18 mouse cellular contexts compared by ENCODE assay signal in genomic region chr6:47042602-47043001, GRCm38 (mm10).
DNase-seq lines count a peak whose midpoint lies in the region; ATAC-seq lines count a peak whose summit lies in the region.
"Had no signal": no experiment of that assay in that cellular context is flagged by ENCODE, and none has a peak within 500 bp of the region (broad histone marks: within the 10 kb centered on the region; RNA-seq: fewer than 3 reads in every experiment).

No protein-coding gene starts in this region.

- no peaks in the 10 kb centered on the region for H3K36me3 ChIP-seq in forebrain, embryonic 13.5 days (ENCODE audit: poor library complexity, severe bottlenecking)
- H3K36me3 ChIP-seq in forebrain, embryonic 11.5 days (ENCODE audit: control insufficient read depth, insufficient read depth, low read length): no peaks in the 10 kb centered on the region
- H3K36me3 ChIP-seq in midbrain, embryonic 15.5 days (replicated peaks): no peaks in the 10 kb centered on the region
- no peaks in the 10 kb centered on the region for H3K36me3 ChIP-seq in midbrain, embryonic 11.5 days (ENCODE audit: control insufficient read depth, insufficient read depth, low read length)
- H3K36me3 ChIP-seq in forebrain, embryonic 15.5 days: no peaks in the 10 kb centered on the region
- no peaks in the 10 kb centered on the region for H3K36me3 ChIP-seq in liver, embryonic 11.5 days (ENCODE audit: control insufficient read depth, insufficient read depth, low read length)
- H3K36me3 ChIP-seq: heart, embryonic 12.5 days; limb, embryonic 12.5 days; midbrain, embryonic 12.5 days; neural tube, embryonic 13.5 days had no signal

- H3K4me1 ChIP-seq in forebrain, embryonic 13.5 days: peaks cover 12% of the 10 kb centered on the region
- H3K4me1 ChIP-seq in forebrain, embryonic 11.5 days (replicated peaks; ENCODE audit: control insufficient read depth, insufficient read depth, low read length): no peaks in the 10 kb centered on the region
- H3K4me1 ChIP-seq in midbrain, embryonic 15.5 days: 0 out of 2 replicates have a peak, but pooled peaks cover 2% of the 10 kb centered on the region
- H3K4me1 ChIP-seq in midbrain, embryonic 11.5 days (ENCODE audit: control insufficient read depth, insufficient read depth, low read length): no peaks in the 10 kb centered on the region
- H3K4me1 ChIP-seq in forebrain, embryonic 15.5 days: peaks cover 26% of the 10 kb centered on the region
- no peaks in the 10 kb centered on the region for H3K4me1 ChIP-seq in liver, embryonic 11.5 days (replicated peaks; ENCODE audit: control insufficient read depth, insufficient read depth, low read length)
- H3K4me1 ChIP-seq: heart, embryonic 12.5 days; limb, embryonic 12.5 days; midbrain, embryonic 12.5 days had no signal

- 51% methylated on average over 1 of the region's 1 CpGs for WGBS in forebrain, embryonic 13.5 days
- 80% methylated on average over 1 of the region's 1 CpGs for WGBS in forebrain, embryonic 11.5 days
- WGBS in midbrain, embryonic 15.5 days: 65% methylated on average over 1 of the region's 1 CpGs
- WGBS in midbrain, embryonic 11.5 days: 92% methylated on average over 1 of the region's 1 CpGs
- 18% methylated on average over 1 of the region's 1 CpGs for WGBS in forebrain, embryonic 15.5 days
- WGBS in liver, embryonic 11.5 days: 74% methylated on average over 1 of the region's 1 CpGs

- H3K4me2 ChIP-seq in forebrain, embryonic 13.5 days: no peak overlapping the region
- H3K4me2 ChIP-seq in forebrain, embryonic 11.5 days (ENCODE audit: low read depth, low read length, severe bottlenecking): no peak overlapping the region
- no peak overlapping the region for H3K4me2 ChIP-seq in midbrain, embryonic 15.5 days
- no peak overlapping the region for H3K4me2 ChIP-seq in midbrain, embryonic 11.5 days
- H3K4me2 ChIP-seq in forebrain, embryonic 15.5 days (replicated peaks): no peak overlapping the region
- H3K4me2 ChIP-seq in liver, embryonic 11.5 days: no peak overlapping the region
- H3K4me2 ChIP-seq: heart, embryonic 12.5 days; limb, embryonic 12.5 days; midbrain, embryonic 12.5 days; neural tube, embryonic 13.5 days had no signal

- no peaks in the 10 kb centered on the region for H3K9me3 ChIP-seq in forebrain, embryonic 13.5 days (replicated peaks)
- H3K9me3 ChIP-seq in forebrain, embryonic 11.5 days (ENCODE audit: control insufficient read depth, low read length): no peaks in the 10 kb centered on the region
- H3K9me3 ChIP-seq in midbrain, embryonic 15.5 days: no peaks in the 10 kb centered on the region
- no peaks in the 10 kb centered on the region for H3K9me3 ChIP-seq in midbrain, embryonic 11.5 days (ENCODE audit: control insufficient read depth, low read length)
- no peaks in the 10 kb centered on the region for H3K9me3 ChIP-seq in forebrain, embryonic 15.5 days
- H3K9me3 ChIP-seq in liver, embryonic 11.5 days (ENCODE audit: control insufficient read depth, low read length): no peaks in the 10 kb centered on the region
- H3K9me3 ChIP-seq: heart, embryonic 12.5 days; limb, embryonic 12.5 days; midbrain, embryonic 12.5 days; neural tube, embryonic 13.5 days had no signal

- no peak overlapping the region for H3K27ac ChIP-seq in forebrain, embryonic 13.5 days
- no peak overlapping the region for H3K27ac ChIP-seq in forebrain, embryonic 11.5 days (ENCODE audit: low read depth, low read length)
- H3K27ac ChIP-seq in midbrain, embryonic 15.5 days: no peak overlapping the region
- H3K27ac ChIP-seq in midbrain, embryonic 11.5 days (ENCODE audit: low read depth, low read length): no peak overlapping the region
- no peak overlapping the region for H3K27ac ChIP-seq in forebrain, embryonic 15.5 days (replicated peaks)
- H3K27ac ChIP-seq in liver, embryonic 11.5 days (ENCODE audit: low read depth, low read length): no peak overlapping the region
- H3K27ac ChIP-seq: gastrocnemius, adult 2 months; kidney, postnatal 0 days; limb, embryonic 12.5 days; midbrain, embryonic 12.5 days; neural tube, embryonic 13.5 days had no signal

- intact Hi-C loops in left cerebral cortex, postnatal 14 days (cut with DNase I): no loop called here

- no peaks in the 10 kb centered on the region for H3K27me3 ChIP-seq in forebrain, embryonic 13.5 days
- H3K27me3 ChIP-seq in forebrain, embryonic 11.5 days (ENCODE audit: control insufficient read depth, insufficient read depth, low read length): no peaks in the 10 kb centered on the region
- 0 out of 2 replicates have a peak, but pooled peaks cover 4% of the 10 kb centered on the region for H3K27me3 ChIP-seq in midbrain, embryonic 15.5 days (replicated peaks)
- no peaks in the 10 kb centered on the region; the same call in 1 of the 2 replicates for H3K27me3 ChIP-seq in midbrain, embryonic 11.5 days (ENCODE audit: control insufficient read depth, insufficient read depth, low read length)
- H3K27me3 ChIP-seq in forebrain, embryonic 15.5 days: no peaks in the 10 kb centered on the region
- peaks cover 2% of the 10 kb centered on the region; the same call in 1 of the 2 replicates for H3K27me3 ChIP-seq in liver, embryonic 11.5 days (replicated peaks; ENCODE audit: control insufficient read depth, insufficient read depth, low read length)
- H3K27me3 ChIP-seq: neural tube, embryonic 13.5 days had no signal

- DNase-seq in forebrain, embryonic 11.5 days (ENCODE audit: low spot score): no peak
- no peak for DNase-seq in midbrain, embryonic 11.5 days (ENCODE audit: low spot score, missing footprints)
- DNase-seq in left cerebral cortex, postnatal 14 days (ENCODE audit: low spot score in 2 of 2): peak; percentile 14 to 34
- DNase-seq in liver, embryonic 11.5 days (ENCODE audit: low spot score): no peak
- no peak for DNase-seq in spleen, adult 12 weeks (ENCODE audit: low spot score)
- DNase-seq: adrenal gland, postnatal 14 days; gastrocnemius, adult 2 months; lung, postnatal 36 days; thymus, adult 18-20 months had no signal

- H3K9ac ChIP-seq in forebrain, embryonic 13.5 days: no peak overlapping the region
- H3K9ac ChIP-seq in forebrain, embryonic 11.5 days (ENCODE audit: low read length): no peak overlapping the region
- no peak overlapping the region for H3K9ac ChIP-seq in midbrain, embryonic 15.5 days
- no peak overlapping the region for H3K9ac ChIP-seq in midbrain, embryonic 11.5 days (ENCODE audit: low read length)
- H3K9ac ChIP-seq in forebrain, embryonic 15.5 days (replicated peaks): no peak overlapping the region
- no peak overlapping the region for H3K9ac ChIP-seq in liver, embryonic 11.5 days (ENCODE audit: low read depth, low read length)
- H3K9ac ChIP-seq: heart, embryonic 12.5 days; limb, embryonic 12.5 days; midbrain, embryonic 12.5 days; neural tube, embryonic 13.5 days had no signal

- peak; percentile 70 for ATAC-seq in forebrain, embryonic 13.5 days
- ATAC-seq in forebrain, embryonic 11.5 days (replicated peaks; ENCODE audit: low FRiP score): no peak
- 0 out of 2 replicates have a peak, but pooled peaks have one; percentile 55 for ATAC-seq in midbrain, embryonic 15.5 days (replicated peaks)
- no peak for ATAC-seq in midbrain, embryonic 11.5 days (ENCODE audit: low FRiP score)
- ATAC-seq in forebrain, embryonic 15.5 days (replicated peaks): peak; percentile 72
- no peak for ATAC-seq in liver, embryonic 11.5 days (replicated peaks; ENCODE audit: low FRiP score)
- ATAC-seq: intestine, embryonic 16.5 days had no signal

- H3K4me3 ChIP-seq in forebrain, embryonic 13.5 days: no peak overlapping the region
- no peak overlapping the region for H3K4me3 ChIP-seq in forebrain, embryonic 11.5 days (ENCODE audit: low read depth, low read length)
- H3K4me3 ChIP-seq in midbrain, embryonic 15.5 days: no peak overlapping the region
- no peak overlapping the region for H3K4me3 ChIP-seq in midbrain, embryonic 11.5 days (ENCODE audit: low read depth, low read length)
- H3K4me3 ChIP-seq in forebrain, embryonic 15.5 days: no peak overlapping the region
- H3K4me3 ChIP-seq in liver, embryonic 11.5 days (ENCODE audit: low read depth, low read length): no peak overlapping the region
- H3K4me3 ChIP-seq: gastrocnemius, adult 2 months; heart, embryonic 12.5 days; limb, embryonic 12.5 days; midbrain, embryonic 12.5 days; neural tube, embryonic 13.5 days had no signal

Comparison
In these comparisons a context has a peak if more than half of its experiments do, and no peak if none do; other contexts are left out.
1. ATAC-seq: peak in forebrain, embryonic 13.5 days (single experiment), midbrain, embryonic 15.5 days (single experiment) and forebrain, embryonic 15.5 days (single experiment); none in forebrain, embryonic 11.5 days (single experiment), midbrain, embryonic 11.5 days (single experiment) and liver, embryonic 11.5 days (single experiment).
2. DNase-seq: peak in left cerebral cortex, postnatal 14 days (2 of 2); none in forebrain, embryonic 11.5 days (single experiment), midbrain, embryonic 11.5 days (single experiment), liver, embryonic 11.5 days (single experiment) and spleen, adult 12 weeks (single experiment).